Comparison of ENCODE assay signal across 8 mouse cellular contexts in the genomic region with DNA sequence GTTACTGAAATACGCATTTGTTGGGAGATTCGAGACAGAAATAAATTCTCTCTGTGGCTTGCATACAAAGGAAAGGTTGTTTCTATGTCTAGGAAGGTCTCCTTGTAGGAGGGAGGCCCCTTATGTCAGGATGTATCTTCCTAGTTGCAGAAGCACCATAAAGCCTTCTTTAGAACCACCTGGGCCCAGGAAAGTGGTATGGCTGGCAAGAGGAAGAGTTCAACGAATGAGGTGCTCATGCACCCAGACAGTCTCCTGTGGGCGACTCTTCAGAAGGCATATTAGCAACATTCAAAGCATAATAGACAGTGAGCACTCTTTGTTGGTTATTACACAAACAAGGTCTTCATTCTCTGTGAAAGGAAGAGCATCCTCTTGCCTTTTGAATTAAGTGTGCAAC. TPM values are rescaled to one million over a fixed set of nuclear protein-coding genes. Genes with fewer than 3 reads are reported as not detected.
DNase-seq lines count a peak whose midpoint lies in the region; ATAC-seq lines count a peak whose summit lies in the region.
"Had no signal": no experiment of that assay in that cellular context is flagged by ENCODE, and none has a peak within 500 bp of the region (broad histone marks: within the 10 kb centered on the region; RNA-seq: fewer than 3 reads in every experiment).

No protein-coding gene starts in this region.

- H3K36me3 ChIP-seq in kidney, embryonic 14.5 days (ENCODE audit: control insufficient read depth, insufficient read depth, low read length): no peaks in the 10 kb centered on the region
- no peaks in the 10 kb centered on the region for H3K36me3 ChIP-seq in embryonic facial prominence, embryonic 12.5 days
- no peaks in the 10 kb centered on the region for H3K36me3 ChIP-seq in forebrain, embryonic 16.5 days (ENCODE audit: control insufficient read depth, insufficient read depth)
- H3K36me3 ChIP-seq in midbrain, embryonic 15.5 days (replicated peaks): no peaks in the 10 kb centered on the region
- H3K36me3 ChIP-seq: liver, embryonic 13.5 days had no signal

- ATAC-seq in kidney, embryonic 14.5 days (ENCODE audit: low FRiP score, low TSS enrichment): no peak
- ATAC-seq in embryonic facial prominence, embryonic 12.5 days (ENCODE audit: insufficient number of reproducible peaks, insufficient read depth, low FRiP score, low TSS enrichment): no peak
- no peak for ATAC-seq in forebrain, embryonic 16.5 days
- 0 out of 2 replicates have a peak, but pooled peaks have one; percentile 22 for ATAC-seq in midbrain, embryonic 15.5 days (replicated peaks)

- peaks cover 35% of the 10 kb centered on the region for H3K27me3 ChIP-seq in kidney, embryonic 14.5 days (ENCODE audit: control insufficient read depth, insufficient read depth, low read length)
- H3K27me3 ChIP-seq in embryonic facial prominence, embryonic 12.5 days: peaks cover 31% of the 10 kb centered on the region
- no peaks in the 10 kb centered on the region for H3K27me3 ChIP-seq in forebrain, embryonic 16.5 days (replicated peaks; ENCODE audit: control insufficient read depth, insufficient read depth, low read length)
- no peaks in the 10 kb centered on the region for H3K27me3 ChIP-seq in midbrain, embryonic 15.5 days (replicated peaks)

- DNase-seq in kidney, postnatal 10 days: no peak
- no peak for DNase-seq in natural killer cell, adult 2 months (ENCODE audit: low spot score in 2 of 2)
- no peak for DNase-seq in kidney, postnatal 14 days
- DNase-seq: liver, embryonic 13.5 days had no signal

- no peaks in the 10 kb centered on the region for H3K9me3 ChIP-seq in kidney, embryonic 14.5 days (ENCODE audit: control insufficient read depth, low read length)
- no peaks in the 10 kb centered on the region for H3K9me3 ChIP-seq in embryonic facial prominence, embryonic 12.5 days
- no peaks in the 10 kb centered on the region for H3K9me3 ChIP-seq in forebrain, embryonic 16.5 days (ENCODE audit: control insufficient read depth, low read length)
- H3K9me3 ChIP-seq in midbrain, embryonic 15.5 days: no peaks in the 10 kb centered on the region
- H3K9me3 ChIP-seq: liver, embryonic 13.5 days had no signal

- H3K9ac ChIP-seq in kidney, embryonic 14.5 days (ENCODE audit: low read depth, low read length): no peak overlapping the region
- no peak overlapping the region for H3K9ac ChIP-seq in embryonic facial prominence, embryonic 12.5 days
- peak overlapping the region; percentile 66 for H3K9ac ChIP-seq in forebrain, embryonic 16.5 days (replicated peaks; ENCODE audit: low read depth, low read length)
- H3K9ac ChIP-seq in midbrain, embryonic 15.5 days: peak overlapping the region; percentile 60
- H3K9ac ChIP-seq: liver, embryonic 13.5 days had no signal

- H3K4me1 ChIP-seq in kidney, embryonic 14.5 days (ENCODE audit: control insufficient read depth, insufficient read depth, low read length): no peaks in the 10 kb centered on the region
- H3K4me1 ChIP-seq in embryonic facial prominence, embryonic 12.5 days: peaks cover 8% of the 10 kb centered on the region; the same call in 1 of the 2 replicates
- peaks cover 17% of the 10 kb centered on the region for H3K4me1 ChIP-seq in forebrain, embryonic 16.5 days (replicated peaks; ENCODE audit: control insufficient read depth, insufficient read depth, low read length)
- H3K4me1 ChIP-seq in midbrain, embryonic 15.5 days: peaks cover 21% of the 10 kb centered on the region
- H3K4me1 ChIP-seq: liver, embryonic 13.5 days had no signal

- no peak overlapping the region for H3K4me2 ChIP-seq in kidney, embryonic 14.5 days (replicated peaks; ENCODE audit: low read depth, low read length)
- H3K4me2 ChIP-seq in embryonic facial prominence, embryonic 12.5 days (replicated peaks): peak overlapping the region; percentile 67; the same call in 1 of the 2 replicates
- H3K4me2 ChIP-seq in forebrain, embryonic 16.5 days (ENCODE audit: low read length): peak overlapping the region; percentile 81
- H3K4me2 ChIP-seq in midbrain, embryonic 15.5 days: peak overlapping the region; percentile 71

- 0 out of 2 replicates have a peak overlapping the region, but pooled peaks have one; percentile 38 for H3K4me3 ChIP-seq in kidney, embryonic 14.5 days (ENCODE audit: low read length)
- H3K4me3 ChIP-seq in embryonic facial prominence, embryonic 12.5 days: no peak overlapping the region
- no peak overlapping the region; the same call in 1 of the 2 replicates for H3K4me3 ChIP-seq in forebrain, embryonic 16.5 days (replicated peaks; ENCODE audit: low read length)
- peak overlapping the region; percentile 43 for H3K4me3 ChIP-seq in midbrain, embryonic 15.5 days
- H3K4me3 ChIP-seq: liver, embryonic 13.5 days had no signal

- 31% methylated on average over 4 of the region's 4 CpGs for WGBS in kidney, embryonic 14.5 days
- 32% methylated on average over 4 of the region's 4 CpGs for WGBS in embryonic facial prominence, embryonic 12.5 days
- WGBS in forebrain, embryonic 16.5 days: 37% methylated on average over 4 of the region's 4 CpGs
- 32% methylated on average over 4 of the region's 4 CpGs for WGBS in midbrain, embryonic 15.5 days

- H3K27ac ChIP-seq in kidney, embryonic 14.5 days (ENCODE audit: low read depth, low read length): no peak overlapping the region
- no peak overlapping the region for H3K27ac ChIP-seq in embryonic facial prominence, embryonic 12.5 days
- peak overlapping the region; percentile 81 for H3K27ac ChIP-seq in forebrain, embryonic 16.5 days (ENCODE audit: low read length)
- H3K27ac ChIP-seq in midbrain, embryonic 15.5 days: peak overlapping the region; percentile 93
- H3K27ac ChIP-seq: liver, embryonic 13.5 days had no signal

RNA-seq across cellular contexts. Expression of a gene that starts 1.0 kb away (rescaled TPM):
- 0.26 TPM in 1 of 2 replicates, not detected in the other for polyA plus RNA-seq in kidney, embryonic 14.5 days (2014; fragmentation: Nextera tagmentation; extraction: Ambion mirVana)
- polyA plus RNA-seq in embryonic facial prominence, embryonic 12.5 days (2016; fragmentation: Nextera tagmentation; extraction: Ambion mirVana): 0.06 and 0.32 TPM in 2 replicates
- polyA plus RNA-seq in forebrain, embryonic 16.5 days (2015; fragmentation: Nextera tagmentation; extraction: Ambion mirVana): 0.72 and 1.4 TPM in 2 replicates
- polyA plus RNA-seq in midbrain, embryonic 15.5 days (2015; fragmentation: Nextera tagmentation; extraction: Ambion mirVana): 1.8 and 2.4 TPM in 2 replicates
- polyA plus RNA-seq: liver, embryonic 13.5 days had no signal

Comparison
In these comparisons a context has a peak if more than half of its experiments do, and no peak if none do; other contexts are left out.
1. H3K27ac ChIP-seq: peak in forebrain, embryonic 16.5 days (single experiment) and midbrain, embryonic 15.5 days (single experiment); none in kidney, embryonic 14.5 days (single experiment) and embryonic facial prominence, embryonic 12.5 days (single experiment).
2. H3K4me3 ChIP-seq: peak in kidney, embryonic 14.5 days (single experiment) and midbrain, embryonic 15.5 days (single experiment); none in embryonic facial prominence, embryonic 12.5 days (single experiment) and forebrain, embryonic 16.5 days (single experiment).
3. H3K9ac ChIP-seq: peak in forebrain, embryonic 16.5 days (single experiment) and midbrain, embryonic 15.5 days (single experiment); none in kidney, embryonic 14.5 days (single experiment) and embryonic facial prominence, embryonic 12.5 days (single experiment).